Mouse (Mus musculus) MEL (cell line): ENCODE measurements around the gene Dip2a.

Experiments
- CTCF ChIP-seq, 3 experiments: IDR thresholded peaks in 2 of 3; conservative IDR thresholded peaks in 1 of 3; 2 replicates each; pipeline ENCODE4 v1.5.1; 2011 to 2012; ENCODE audit warnings: low read length in 3 of 3, low read depth in 2 of 3, mild to moderate bottlenecking in 2 of 3, improper control_type of control experiment in 1 of 3, inconsistent platforms in 1 of 3, mixed read lengths in 1 of 3, moderate library complexity in 1 of 3; ENCODE audit not compliant: control insufficient read depth in 1 of 3, insufficient read depth in 1 of 3, poor library complexity in 1 of 3, severe bottlenecking in 1 of 3
- MAZ ChIP-seq: IDR thresholded peaks from 2 replicates; pipeline ENCODE4 v1.6.1; 2012; ENCODE audit warnings: low read depth, mild to moderate bottlenecking, inconsistent platforms, low read length, improper control_type of control experiment
- POLR2A ChIP-seq, 2 experiments: IDR thresholded peaks; 2 replicates each; pipeline ENCODE4 v1.6.1; 2011 to 2012; ENCODE audit warnings: low read length in 2 of 2, mild to moderate bottlenecking in 2 of 2, control low read depth in 1 of 2, improper control_type of control experiment in 1 of 2, low read depth in 1 of 2, moderate library complexity in 1 of 2; ENCODE audit not compliant: control insufficient read depth in 1 of 2, insufficient read depth in 1 of 2, poor library complexity in 1 of 2
- SMC3 ChIP-seq: IDR thresholded peaks from 2 replicates; pipeline ENCODE4 v1.6.1; 2011; ENCODE audit warnings: low read depth, low read length, improper control_type of control experiment
- TBP ChIP-seq: IDR thresholded peaks from 2 replicates; pipeline ENCODE4 v1.8.0; 2011; ENCODE audit warnings: low read depth, low read length, improper control_type of control experiment
- USF1 ChIP-seq: IDR thresholded peaks from 2 replicates; pipeline ENCODE4 v1.6.1; 2014; ENCODE audit warnings: low read depth, mild to moderate bottlenecking, inconsistent platforms, low read length, improper control_type of control experiment, moderate library complexity
- ZC3H11A ChIP-seq: IDR thresholded peaks from 2 replicates; pipeline ENCODE4 v1.6.1; 2012; ENCODE audit warnings: low read depth, mild to moderate bottlenecking, inconsistent platforms, low read length, improper control_type of control experiment

GRCm38 (mm10) chr10:76218240-76218639 lies 126.9 kb downstream of the Dip2a start:
- TF ChIP-seq MAZ (no peak), CTCF (IDR thresholded peaks at IDR 0.05 in 2 of 3, conservative IDR thresholded peaks at IDR 0.05 in 1 of 3; ENCODE audit: control insufficient read depth in 1 of 3, insufficient read depth in 1 of 3, low read depth in 2 of 3, low read length in 3 of 3, poor library complexity in 1 of 3, severe bottlenecking in 1 of 3) (no peak), POLR2A (IDR thresholded peaks at IDR 0.05; ENCODE audit: control insufficient read depth in 1 of 2, insufficient read depth in 1 of 2, low read depth in 1 of 2, low read length in 2 of 2, poor library complexity in 1 of 2) (no peak), TBP (no peak), USF1 (no peak), SMC3 (no peak), ZC3H11A (no peak)
